Mouse (Mus musculus) thymus, adult 18-20 months (tissue): ENCODE data around the gene Fam234a.
"Not testable (repeated sequence)": the region's sequence is repeated elsewhere in the genome, so short reads cannot be mapped to it uniquely, and the experiment has no call there.

ENCODE experiments used
- DNase-seq, 2 experiments: peaks; one replicate each; pipeline ENCODE4 v3.0.0; 2022; ENCODE audit warnings: mixed read lengths in 2 of 2

Fam234a gene

DNA sequence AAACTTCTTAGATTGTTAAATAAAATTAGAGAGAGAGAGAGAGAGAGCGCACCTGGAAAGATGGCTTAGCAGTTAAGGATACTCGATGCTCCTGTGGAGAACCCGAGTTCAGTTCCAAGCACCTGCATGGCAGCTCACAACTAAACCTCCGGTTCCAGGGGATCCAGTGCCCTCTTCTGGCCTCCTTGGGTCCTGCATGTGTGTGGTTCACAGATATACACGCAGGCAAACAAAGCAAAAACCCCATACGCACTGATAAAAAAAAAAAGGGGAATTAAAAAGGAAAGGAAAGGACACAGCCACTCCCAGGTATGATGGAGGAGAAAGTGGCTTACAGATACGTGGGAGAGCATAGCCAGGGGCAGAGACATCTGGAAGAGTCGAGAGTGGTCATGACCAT, 11.2 kb downstream of the Fam234a start:
- no peak for DNase-seq

DNA sequence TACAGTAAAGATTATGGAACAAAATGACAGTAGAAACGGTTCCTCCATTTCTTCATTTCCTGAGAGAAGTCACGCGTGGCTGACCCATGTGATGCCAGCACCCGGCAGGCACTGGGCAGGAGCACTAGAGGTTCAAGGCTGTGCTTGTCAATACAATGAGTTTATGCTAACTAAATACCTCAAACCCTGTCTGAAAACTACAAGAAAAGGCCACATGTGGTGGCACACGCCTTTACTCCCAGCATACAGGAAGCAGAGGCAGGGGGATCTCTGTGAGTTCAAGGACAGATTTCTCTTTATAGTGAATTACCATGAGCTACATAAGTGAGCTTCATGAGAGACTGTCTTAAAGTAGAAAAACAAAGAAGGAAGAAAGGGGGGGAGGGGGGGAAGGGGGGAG, 12.9 kb downstream of the Fam234a start:
- no peak for DNase-seq

- no peak for DNase-seq
These were observed 14.3 kb downstream of the Fam234a start for GRCm38 (mm10) chr17:26229776-26230175.

GRCm38 (mm10) chr17:26225150-26225549, 18.9 kb downstream of the Fam234a start:
- no peak for DNase-seq

DNA sequence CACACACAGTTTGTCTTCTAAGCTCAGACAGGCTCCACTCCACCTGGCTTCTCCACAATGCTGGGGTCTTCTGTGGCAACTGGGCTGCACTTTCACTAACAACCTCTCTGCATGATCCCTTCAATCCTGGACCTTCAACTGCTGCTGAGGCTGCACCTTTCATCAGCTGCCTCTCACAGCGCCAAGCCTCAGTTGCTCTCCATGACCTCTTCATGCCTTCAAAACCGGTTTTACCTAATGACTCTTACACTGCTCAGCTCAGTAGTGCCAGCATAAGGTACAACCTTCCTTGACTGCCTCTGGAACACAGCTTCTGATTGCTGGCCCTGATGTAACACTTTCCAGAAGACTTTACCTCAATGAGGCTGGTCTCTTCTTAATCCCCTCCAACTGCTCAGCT, 22.5 kb downstream of the Fam234a start:
- no peak for DNase-seq

DNA sequence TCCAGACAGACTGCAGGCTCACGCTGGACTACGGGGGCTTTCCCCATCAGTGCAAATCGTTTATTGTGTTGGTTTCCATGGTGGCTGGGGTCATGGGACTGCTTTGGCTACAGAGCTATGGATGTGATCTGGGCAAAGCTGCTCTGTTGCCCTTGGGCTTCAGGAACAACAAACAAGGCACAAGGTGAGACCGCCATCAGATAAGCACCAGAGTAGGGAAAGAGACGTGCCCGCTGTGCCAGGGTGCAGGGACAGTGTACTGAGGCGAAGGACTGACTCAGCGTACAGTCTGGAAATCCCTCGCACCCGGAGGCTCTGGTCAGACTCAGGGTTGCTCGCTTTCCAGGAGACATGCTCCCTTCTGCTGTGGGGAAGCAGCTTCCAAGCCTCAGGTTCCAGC, 31.4 kb downstream of the Fam234a start:
- DNase-seq = no peak

- no peak for DNase-seq
These were observed 31.8 kb downstream of the Fam234a start for GRCm38 (mm10) chr17:26212241-26212640.

GRCm38 (mm10) chr17:26207686-26208085, 36.4 kb downstream of the Fam234a start, which contains the start of gene Arhgdig:
Gene Arhgdig, minus strand, starts transcription at chr17:26207786.
- no peak for DNase-seq

DNA sequence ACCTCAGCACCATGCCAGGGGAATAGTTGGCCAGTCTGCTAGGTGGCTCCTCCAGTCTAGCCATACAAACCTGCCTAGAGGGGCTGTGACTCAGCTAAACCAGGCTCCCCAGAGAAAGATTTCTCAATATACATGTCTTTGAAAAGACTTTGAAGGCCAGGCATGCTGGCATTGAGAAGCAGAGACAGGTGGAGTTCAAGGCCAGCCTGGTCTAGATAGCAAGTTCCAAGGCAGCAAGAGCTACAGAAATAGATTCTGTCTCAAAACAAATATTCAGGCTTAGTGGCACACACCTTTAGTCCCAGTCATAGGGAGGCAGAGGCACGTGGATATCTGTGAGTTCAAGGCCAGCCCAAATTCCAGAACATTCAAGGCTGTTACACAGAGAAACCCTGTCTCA, 37.6 kb downstream of the Fam234a start:
- no peak for DNase-seq

DNA sequence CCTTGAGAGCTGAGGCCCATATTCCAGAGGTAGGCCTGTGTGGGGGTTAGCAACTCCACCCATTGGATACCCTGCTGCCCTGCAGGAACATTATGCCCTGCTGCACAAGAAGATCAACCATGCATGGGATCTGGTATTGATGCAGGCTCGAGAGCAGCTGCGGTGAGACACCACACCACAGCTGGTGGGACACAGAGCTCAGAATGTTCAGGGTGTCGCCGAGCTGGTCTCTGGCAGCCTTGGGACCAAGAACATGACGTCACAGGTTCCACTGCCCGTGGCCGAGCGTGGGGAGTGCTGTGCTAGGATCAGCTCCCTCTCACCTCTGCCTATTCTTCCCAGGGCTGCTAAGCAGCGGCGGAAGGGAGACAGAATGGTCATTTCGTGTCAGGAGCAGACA, 39.3 kb downstream of the Fam234a start:
- no peak for DNase-seq

GRCm38 (mm10) chr17:26203321-26203811, 40.7 kb downstream of the Fam234a start:
- DNase-seq = peak in 1 of 2 experiments; percentile 15

DNA sequence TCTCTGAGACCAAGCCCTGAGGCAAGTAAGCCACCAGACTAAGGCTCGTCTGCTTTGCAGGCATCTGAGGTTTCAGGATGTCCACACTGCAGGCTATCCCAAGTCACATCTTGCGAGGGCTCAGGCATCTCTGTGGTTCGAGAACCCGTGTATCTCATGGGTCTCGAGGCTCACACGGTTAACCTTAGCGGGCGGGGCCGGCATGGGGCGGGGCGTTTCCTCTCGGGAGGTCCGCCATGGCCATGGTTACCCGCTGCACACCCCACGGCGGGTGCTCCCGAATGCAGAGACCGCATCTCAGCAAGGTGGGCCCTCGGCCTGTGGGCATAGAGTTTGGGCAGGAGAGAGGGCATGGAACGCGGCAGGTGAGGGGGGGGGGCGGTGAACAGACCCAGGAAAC, 41.3 kb downstream of the Fam234a start, which contains the start of gene Rgs11:
TSS of gene Rgs11 (plus strand) at position 215 of the 400 bp plus-strand sequence.
- no peak for DNase-seq

- DNase-seq = no peak
These were observed 42.0 kb downstream of the Fam234a start for GRCm38 (mm10) chr17:26201998-26202397.

- DNase-seq = no peak
These were observed 43.0 kb downstream of the Fam234a start for GRCm38 (mm10) chr17:26200831-26201705.

- DNase-seq = no peak
These were observed 45.1 kb downstream of the Fam234a start, which contains the start of gene Pdia2 for GRCm38 (mm10) chr17:26198892-26199291. Gene Pdia2, minus strand, starts transcription at chr17:26199087.

- DNase-seq = no peak
These were observed 51.4 kb downstream of the Fam234a start for GRCm38 (mm10) chr17:26192481-26193190.

DNA sequence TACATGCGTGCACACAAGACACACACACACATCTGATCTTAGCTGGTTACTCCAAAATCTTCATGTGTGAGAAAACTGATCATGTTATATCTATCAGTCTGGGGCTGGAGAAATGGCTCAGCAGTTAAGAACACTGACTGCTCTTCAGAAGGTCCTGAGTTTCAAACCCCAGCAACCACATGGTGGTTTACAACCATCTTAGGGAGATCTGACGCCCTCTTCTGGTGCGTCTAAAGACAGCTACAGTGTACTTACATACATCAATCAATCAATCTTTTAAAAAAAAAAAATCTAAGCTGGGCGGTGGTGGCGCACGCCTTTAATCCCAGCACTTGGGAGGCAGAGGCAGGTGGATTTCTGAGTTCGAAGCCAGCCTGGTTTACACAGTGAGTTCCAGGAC, 52.6 kb downstream of the Fam234a start:
- DNase-seq = not testable (repeated sequence)

DNA sequence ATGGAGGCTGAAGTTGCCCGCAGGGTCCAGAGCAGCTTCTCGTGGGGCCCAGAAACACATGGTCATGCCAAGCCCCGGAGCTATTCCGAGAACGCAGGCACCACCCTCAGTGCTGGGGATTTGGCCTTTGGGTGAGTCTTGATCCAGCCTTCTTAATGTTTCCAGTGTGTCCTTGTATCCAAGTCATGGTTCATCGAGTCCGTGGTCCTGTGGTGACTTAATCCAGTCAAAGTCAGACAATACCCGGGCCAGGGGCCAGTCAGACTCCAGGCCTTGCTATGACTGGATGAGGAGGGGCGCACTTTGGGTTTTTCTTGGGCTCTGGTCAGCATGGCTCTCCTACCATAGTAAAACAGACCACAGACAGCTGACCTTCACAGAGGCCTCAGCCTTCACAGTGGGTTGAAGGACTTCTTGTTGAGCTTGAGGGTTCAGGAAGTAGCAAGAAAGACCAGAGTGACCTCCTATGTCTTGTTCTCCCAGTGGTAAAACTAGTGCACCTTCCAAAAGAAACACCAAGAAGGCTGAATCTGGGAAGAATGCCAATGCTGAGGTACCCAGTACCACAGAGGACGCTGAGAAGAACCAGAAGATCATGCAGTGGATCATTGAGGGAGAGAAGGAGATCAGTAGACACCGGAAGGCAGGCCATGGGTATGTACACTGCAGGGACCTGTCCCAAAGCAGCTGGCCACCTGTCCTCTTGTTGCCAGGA, 55.8 kb downstream of the Fam234a start:
- no peak for DNase-seq

GRCm38 (mm10) chr17:26187592-26187991, 56.5 kb downstream of the Fam234a start:
- no peak for DNase-seq

GRCm38 (mm10) chr17:26181179-26181578, 62.9 kb downstream of the Fam234a start:
- DNase-seq = no peak

- DNase-seq = no peak
These were observed 65.4 kb downstream of the Fam234a start for GRCm38 (mm10) chr17:26178611-26179010.

DNA sequence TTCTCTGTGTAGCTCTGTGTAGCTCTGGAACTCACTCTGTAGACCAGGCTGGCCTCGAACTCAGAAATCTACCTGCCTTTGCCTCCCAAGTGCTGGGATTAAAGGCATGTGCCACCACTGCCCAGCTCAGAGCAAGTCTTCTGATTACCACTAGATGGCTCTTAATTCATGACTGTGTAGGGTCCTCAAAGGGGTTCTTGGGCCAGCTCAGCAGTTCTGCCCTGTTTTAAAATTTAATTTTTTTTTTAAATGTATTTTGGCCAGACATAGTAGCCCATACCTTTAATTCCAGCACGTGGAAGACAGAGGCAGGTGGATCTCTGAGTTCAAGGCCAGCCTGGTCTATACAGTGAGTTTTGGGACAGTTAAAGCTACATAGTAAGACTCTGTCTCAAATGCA, 68.8 kb downstream of the Fam234a start:
- not testable (repeated sequence) for DNase-seq

- peak in 1 of 2 experiments; percentile 45 for DNase-seq
These were observed 76.0 kb downstream of the Fam234a start for GRCm38 (mm10) chr17:26168039-26168438.
